ENCODE assay signal across 1 mouse cellular context in the genomic region with DNA sequence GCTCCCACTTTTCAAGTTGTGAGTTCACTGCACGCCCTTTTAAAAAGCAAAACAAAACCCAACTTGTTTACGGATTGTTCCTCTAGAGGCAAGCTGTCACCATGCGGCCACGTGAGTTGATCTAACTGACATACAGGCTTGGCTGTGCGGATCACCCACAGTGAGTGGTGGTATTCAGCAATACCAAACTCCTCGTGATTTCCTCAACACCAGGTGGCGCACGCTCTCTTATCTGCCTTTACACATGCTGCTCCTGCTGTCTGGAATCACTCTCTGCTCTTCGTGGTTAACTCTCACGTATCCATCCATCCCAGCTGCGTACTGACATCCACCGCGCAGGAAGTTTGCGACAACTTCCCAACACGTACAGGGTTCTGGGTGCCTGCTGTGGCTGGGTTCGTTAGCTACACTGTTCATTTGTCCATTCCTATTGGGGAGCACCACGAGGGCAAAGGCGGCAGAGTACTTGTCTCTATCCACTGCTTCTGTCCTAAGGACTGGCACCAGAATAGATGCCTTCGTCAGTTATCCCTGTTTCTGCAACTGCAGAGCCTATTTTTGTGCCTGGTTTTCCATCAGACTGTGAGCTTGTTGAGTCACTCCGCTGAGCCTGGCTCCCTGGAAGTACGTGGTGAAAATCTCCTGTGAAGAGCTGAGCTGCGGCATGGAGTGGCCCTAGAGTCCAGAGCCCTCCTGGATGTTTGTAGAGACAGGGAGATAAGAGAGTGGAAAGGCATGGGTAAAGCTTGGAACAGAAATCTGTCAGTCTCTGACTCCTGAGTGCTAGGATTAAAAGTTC.
A peak's percentile ranks its signal among the peaks of the same experiment; 100 is the strongest.
TF ChIP-seq lines count a peak whose summit lies in the region.

No protein-coding gene starts in this region.

TF ChIP-seq in C2C12, 6 proteins besides CTCF, POLR2A, EP300 and RAD21:
- TF ChIP-seq MAX (IDR thresholded peaks at IDR 0.05) (peak; percentile 59), MYOD1 (IDR thresholded peaks at IDR 0.05; ENCODE audit: control insufficient read depth, insufficient read length, low read depth) (no peak), USF1 (IDR thresholded peaks at IDR 0.05; ENCODE audit: low read depth) (peak; percentile 34)
